Mouse (Mus musculus): Measurements from ENCODE around the gene Nrp2. TPM values are rescaled to one million over a fixed set of nuclear protein-coding genes. Genes with fewer than 3 reads are reported as not detected.

Nrp2 gene
- total RNA-seq, 1 experiment: 14.4 TPM

- Histone ChIP-seq H3K9me3 (ENCODE audit: control insufficient read depth, insufficient read depth, low read depth, low read length) (no peaks in the 10 kb centered on the region), H3K36me3 (ENCODE audit: control insufficient read depth, insufficient read depth, low read length, poor library complexity, severe bottlenecking) (no peaks in the 10 kb centered on the region), H3K4me3 (ENCODE audit: insufficient read depth in 1 of 2, low read depth in 1 of 2, low read length in 2 of 2, poor library complexity in 1 of 2, severe bottlenecking in 1 of 2) (no peak overlapping the region), H3K4me1 (ENCODE audit: control insufficient read depth in 2 of 2, insufficient read depth in 2 of 2, low read length in 2 of 2, poor library complexity in 1 of 2) (peaks cover 3 to 34% of the 10 kb centered on the region in 2 experiments; a peak in 3 of 4 replicates), H3K27ac (ENCODE audit: insufficient read depth, low read depth, low read length, poor library complexity, severe bottlenecking) (no peak overlapping the region), H3K9ac (ENCODE audit: insufficient read depth, low read depth, low read length, poor library complexity, severe bottlenecking) (no peak overlapping the region)
- TF ChIP-seq HCFC1 (IDR thresholded peaks at IDR 0.05; ENCODE audit: borderline replicate concordance, insufficient read depth, low read length) (no peak), CHD2 (IDR thresholded peaks at IDR 0.05; ENCODE audit: low read depth, low read length) (no peak), ZNF384 (IDR thresholded peaks at IDR 0.05; ENCODE audit: low read depth, low read length) (no peak), ZC3H11A (IDR thresholded peaks at IDR 0.05; ENCODE audit: borderline replicate concordance, low read depth, low read length) (no peak), MAFK (IDR thresholded peaks at IDR 0.05; ENCODE audit: insufficient read depth, low read depth, low read length) (no peak)
- no peak for DNase-seq (ENCODE audit: low read depth, low spot score)
- in situ Hi-C loops (cut with MboI; ENCODE audit: low sequenced_read_pairs in 2 of 2, unreplicated experiment in 2 of 2): no loop called here
Observed at GRCm38 (mm10) chr1:62778910-62779309, 75.8 kb downstream of the Nrp2 start.

GRCm38 (mm10) chr1:62780068-62780761, 77.1 kb downstream of the Nrp2 start:
- in situ Hi-C loops (cut with MboI; ENCODE audit: low sequenced_read_pairs in 2 of 2, unreplicated experiment in 2 of 2): no loop called here
- Histone ChIP-seq H3K4me3 (ENCODE audit: insufficient read depth in 1 of 2, low read depth in 1 of 2, low read length in 2 of 2, poor library complexity in 1 of 2, severe bottlenecking in 1 of 2) (no peak overlapping the region), H3K9ac (ENCODE audit: insufficient read depth, low read depth, low read length, poor library complexity, severe bottlenecking) (no peak overlapping the region), H3K36me3 (ENCODE audit: control insufficient read depth, insufficient read depth, low read length, poor library complexity, severe bottlenecking) (no peaks in the 10 kb centered on the region), H3K27ac (ENCODE audit: insufficient read depth, low read depth, low read length, poor library complexity, severe bottlenecking) (no peak overlapping the region), H3K4me1 (ENCODE audit: control insufficient read depth in 2 of 2, insufficient read depth in 2 of 2, low read length in 2 of 2, poor library complexity in 1 of 2) (peaks cover 6 to 32% of the 10 kb centered on the region in 2 experiments), H3K9me3 (ENCODE audit: control insufficient read depth, insufficient read depth, low read depth, low read length) (no peaks in the 10 kb centered on the region)
- DNase-seq (ENCODE audit: low read depth, low spot score): no peak
- TF ChIP-seq ZC3H11A (IDR thresholded peaks at IDR 0.05; ENCODE audit: borderline replicate concordance, low read depth, low read length) (no peak), MAFK (IDR thresholded peaks at IDR 0.05; ENCODE audit: insufficient read depth, low read depth, low read length) (no peak), HCFC1 (IDR thresholded peaks at IDR 0.05; ENCODE audit: borderline replicate concordance, insufficient read depth, low read length) (no peak), ZNF384 (IDR thresholded peaks at IDR 0.05; ENCODE audit: low read depth, low read length) (no peak), CHD2 (IDR thresholded peaks at IDR 0.05; ENCODE audit: low read depth, low read length) (no peak)

- in situ Hi-C loops (cut with MboI; ENCODE audit: low sequenced_read_pairs in 2 of 2, unreplicated experiment in 2 of 2): no loop called here
- no peak overlapping the region for H3K27ac ChIP-seq (ENCODE audit: insufficient read depth, low read depth, low read length, poor library complexity, severe bottlenecking)
- DNase-seq (ENCODE audit: low read depth, low spot score): no peak
- TF ChIP-seq HCFC1 (IDR thresholded peaks at IDR 0.05; ENCODE audit: borderline replicate concordance, insufficient read depth, low read length) (no peak), CHD2 (IDR thresholded peaks at IDR 0.05; ENCODE audit: low read depth, low read length) (no peak), ZNF384 (IDR thresholded peaks at IDR 0.05; ENCODE audit: low read depth, low read length) (no peak), MAFK (IDR thresholded peaks at IDR 0.05; ENCODE audit: insufficient read depth, low read depth, low read length) (no peak), ZC3H11A (IDR thresholded peaks at IDR 0.05; ENCODE audit: borderline replicate concordance, low read depth, low read length) (no peak)
- no peaks in the 10 kb centered on the region for H3K36me3 ChIP-seq (ENCODE audit: control insufficient read depth, insufficient read depth, low read length, poor library complexity, severe bottlenecking)
- no peak overlapping the region for H3K4me3 ChIP-seq (ENCODE audit: insufficient read depth in 1 of 2, low read depth in 1 of 2, low read length in 2 of 2, poor library complexity in 1 of 2, severe bottlenecking in 1 of 2)
- peaks cover 3 to 22% of the 10 kb centered on the region in 2 experiments for H3K4me1 ChIP-seq (ENCODE audit: control insufficient read depth in 2 of 2, insufficient read depth in 2 of 2, low read length in 2 of 2, poor library complexity in 1 of 2)
- H3K9me3 ChIP-seq (ENCODE audit: control insufficient read depth, insufficient read depth, low read depth, low read length): no peaks in the 10 kb centered on the region
- no peak overlapping the region for H3K9ac ChIP-seq (ENCODE audit: insufficient read depth, low read depth, low read length, poor library complexity, severe bottlenecking)
Observed at GRCm38 (mm10) chr1:62782155-62782554, 79.1 kb downstream of the Nrp2 start.

GRCm38 (mm10) chr1:62782573-62782972, 79.5 kb downstream of the Nrp2 start:
- no peaks in the 10 kb centered on the region for H3K36me3 ChIP-seq (ENCODE audit: control insufficient read depth, insufficient read depth, low read length, poor library complexity, severe bottlenecking)
- no peak for DNase-seq (ENCODE audit: low read depth, low spot score)
- H3K9me3 ChIP-seq (ENCODE audit: control insufficient read depth, insufficient read depth, low read depth, low read length): no peaks in the 10 kb centered on the region
- H3K4me1 ChIP-seq (ENCODE audit: control insufficient read depth in 2 of 2, insufficient read depth in 2 of 2, low read length in 2 of 2, poor library complexity in 1 of 2): peaks cover 3 to 18% of the 10 kb centered on the region in 2 experiments
- H3K9ac ChIP-seq (ENCODE audit: insufficient read depth, low read depth, low read length, poor library complexity, severe bottlenecking): no peak overlapping the region
- no peak overlapping the region for H3K27ac ChIP-seq (ENCODE audit: insufficient read depth, low read depth, low read length, poor library complexity, severe bottlenecking)
- in situ Hi-C loops (cut with MboI; ENCODE audit: low sequenced_read_pairs in 2 of 2, unreplicated experiment in 2 of 2): no loop called here
- TF ChIP-seq HCFC1 (IDR thresholded peaks at IDR 0.05; ENCODE audit: borderline replicate concordance, insufficient read depth, low read length) (no peak), ZC3H11A (IDR thresholded peaks at IDR 0.05; ENCODE audit: borderline replicate concordance, low read depth, low read length) (no peak), MAFK (IDR thresholded peaks at IDR 0.05; ENCODE audit: insufficient read depth, low read depth, low read length) (no peak), ZNF384 (IDR thresholded peaks at IDR 0.05; ENCODE audit: low read depth, low read length) (no peak), CHD2 (IDR thresholded peaks at IDR 0.05; ENCODE audit: low read depth, low read length) (no peak)
- no peak overlapping the region for H3K4me3 ChIP-seq (ENCODE audit: insufficient read depth in 1 of 2, low read depth in 1 of 2, low read length in 2 of 2, poor library complexity in 1 of 2, severe bottlenecking in 1 of 2)
